Mouse (Mus musculus) urinary bladder, postnatal 36 days (tissue): ENCODE measurements around the gene Dazap1.

Source experiments
- DNase-seq, 2 experiments: peaks; one replicate each; pipeline ENCODE4 v3.0.0; 2022; ENCODE audit warnings: low spot score in 2 of 2, mixed read lengths in 1 of 2

Gene Dazap1

GRCm38 (mm10) chr10:80298571-80299281 lies 37.4 kb downstream of the Dazap1 start:
- no peak for DNase-seq

GRCm38 (mm10) chr10:80299301-80299700 lies 38.0 kb downstream of the Dazap1 start:
- no peak for DNase-seq

- DNase-seq, result no peak
These were observed 38.5 kb downstream of the Dazap1 start for GRCm38 (mm10) chr10:80299824-80300223.

- DNase-seq, result no peak
These were observed 39.4 kb downstream of the Dazap1 start for GRCm38 (mm10) chr10:80300672-80301181.

GRCm38 (mm10) chr10:80301256-80302081 lies 40.2 kb downstream of the Dazap1 start:
- DNase-seq, result no peak

GRCm38 (mm10) chr10:80302082-80302355 lies 40.7 kb downstream of the Dazap1 start:
- no peak for DNase-seq

- peak; percentile 30 to 79 for DNase-seq
These were observed 41.2 kb downstream of the Dazap1 start for GRCm38 (mm10) chr10:80302471-80302881.

GRCm38 (mm10) chr10:80304458-80304857 lies 43.2 kb downstream of the Dazap1 start:
- no peak for DNase-seq

- no peak for DNase-seq
These were observed 43.6 kb downstream of the Dazap1 start for GRCm38 (mm10) chr10:80304862-80305261.

GRCm38 (mm10) chr10:80311560-80311959 lies 50.3 kb downstream of the Dazap1 start:
- no peak for DNase-seq

- DNase-seq, result no peak
These were observed 51.6 kb downstream of the Dazap1 start for GRCm38 (mm10) chr10:80312586-80313504.

GRCm38 (mm10) chr10:80313627-80314201 lies 52.4 kb downstream of the Dazap1 start:
- DNase-seq, result no peak

GRCm38 (mm10) chr10:80314494-80315001 lies 53.3 kb downstream of the Dazap1 start:
- DNase-seq, result no peak

- DNase-seq, result no peak
These were observed 54.0 kb downstream of the Dazap1 start for GRCm38 (mm10) chr10:80315315-80315714.

GRCm38 (mm10) chr10:80316359-80316781 lies 55.1 kb downstream of the Dazap1 start:
- no peak for DNase-seq

- no peak for DNase-seq
These were observed 55.7 kb downstream of the Dazap1 start for GRCm38 (mm10) chr10:80317011-80317410.

- DNase-seq, result peak; percentile 89 to 95
These were observed 59.1 kb downstream of the Dazap1 start, which contains the start of gene 2310011J03Rik for GRCm38 (mm10) chr10:80320340-80320760. 2310011J03Rik (minus strand) TSS chr10:80320537.

GRCm38 (mm10) chr10:80321014-80321669 lies 59.9 kb downstream of the Dazap1 start:
- DNase-seq, result no peak

- no peak for DNase-seq
These were observed 60.6 kb downstream of the Dazap1 start for GRCm38 (mm10) chr10:80321670-80322581.
